Comparison of ENCODE assay signal across 26 mouse cellular contexts in genomic region chr17:5034201-5034600, GRCm38 (mm10). TPM values are rescaled to one million over a fixed set of nuclear protein-coding genes. Genes with fewer than 3 reads are reported as not detected.
DNase-seq lines count a peak whose midpoint lies in the region; ATAC-seq lines count a peak whose summit lies in the region.
"Had no signal": no experiment of that assay in that cellular context is flagged by ENCODE, and none has a peak within 500 bp of the region (broad histone marks: within the 10 kb centered on the region; RNA-seq: fewer than 3 reads in every experiment).

No protein-coding gene starts in this region.

- peaks cover 35% of the 10 kb centered on the region for H3K4me1 ChIP-seq in liver, embryonic 12.5 days
- H3K4me1 ChIP-seq in midbrain, embryonic 14.5 days (ENCODE audit: control insufficient read depth, insufficient read depth, low read length) = 0 out of 2 replicates have a peak, but pooled peaks cover 5% of the 10 kb centered on the region
- H3K4me1 ChIP-seq in midbrain, embryonic 13.5 days (replicated peaks) = peaks cover 40% of the 10 kb centered on the region

- 40% methylated on average over 3 of the region's 3 CpGs for WGBS in liver, embryonic 12.5 days (ENCODE audit: insufficient replicate concordance)
- WGBS in midbrain, embryonic 14.5 days = 85% methylated on average over 3 of the region's 3 CpGs
- WGBS in midbrain, embryonic 13.5 days = 94% methylated on average over 3 of the region's 3 CpGs

- H3K27ac ChIP-seq in liver, embryonic 12.5 days = no peak overlapping the region
- H3K27ac ChIP-seq in midbrain, embryonic 14.5 days (replicated peaks; ENCODE audit: low read depth, low read length) = peak overlapping the region; percentile 13; the same call in 1 of the 2 replicates
- no peak overlapping the region for H3K27ac ChIP-seq in midbrain, embryonic 13.5 days
- H3K27ac ChIP-seq: embryonic facial prominence, embryonic 12.5 days; hindbrain, embryonic 14.5 days; limb, embryonic 12.5 days; lung, embryonic 15.5 days; neural tube, embryonic 13.5 days had no signal

- 0 out of 2 replicates have a peak, but pooled peaks have one; percentile 32 for ATAC-seq in liver, embryonic 12.5 days
- ATAC-seq in midbrain, embryonic 14.5 days (ENCODE audit: low FRiP score, low TSS enrichment) = no peak
- no peak for ATAC-seq in midbrain, embryonic 13.5 days
- ATAC-seq in granulocyte monocyte progenitor cell, adult 5-6 weeks (replicated peaks; ENCODE audit: poor library complexity, severe bottlenecking) = peak; percentile 8; the same call in 1 of the 2 replicates
- ATAC-seq: forebrain, embryonic 14.5 days; intestine, postnatal 0 days had no signal

- H3K9ac ChIP-seq in liver, embryonic 12.5 days = no peak overlapping the region
- H3K9ac ChIP-seq in midbrain, embryonic 14.5 days (replicated peaks; ENCODE audit: low read length) = no peak overlapping the region
- H3K9ac ChIP-seq in midbrain, embryonic 13.5 days (replicated peaks) = no peak overlapping the region
- H3K9ac ChIP-seq: embryonic facial prominence, embryonic 12.5 days; hindbrain, embryonic 14.5 days; limb, embryonic 12.5 days; lung, embryonic 15.5 days; neural tube, embryonic 13.5 days had no signal

- H3K4me3 ChIP-seq in liver, embryonic 12.5 days = no peak overlapping the region
- H3K4me3 ChIP-seq in midbrain, embryonic 14.5 days (replicated peaks; ENCODE audit: low read depth, low read length) = no peak overlapping the region
- no peak overlapping the region for H3K4me3 ChIP-seq in midbrain, embryonic 13.5 days (replicated peaks)
- H3K4me3 ChIP-seq: embryonic facial prominence, embryonic 12.5 days; limb, embryonic 12.5 days; lung, embryonic 15.5 days; neural tube, embryonic 13.5 days had no signal

- H3K36me3 ChIP-seq in liver, embryonic 12.5 days = no peaks in the 10 kb centered on the region
- H3K36me3 ChIP-seq in midbrain, embryonic 14.5 days (ENCODE audit: control insufficient read depth, insufficient read depth, low read length) = no peaks in the 10 kb centered on the region
- H3K36me3 ChIP-seq in midbrain, embryonic 13.5 days = no peaks in the 10 kb centered on the region
- H3K36me3 ChIP-seq: embryonic facial prominence, embryonic 12.5 days; limb, embryonic 12.5 days; lung, embryonic 15.5 days; neural tube, embryonic 13.5 days had no signal

- DNase-seq in liver = no peak
- DNase-seq in midbrain, embryonic 14.5 days = no peak
- DNase-seq in spleen, adult 12 weeks (ENCODE audit: low spot score) = no peak
- DNase-seq: adrenal gland, postnatal 10 days; cerebellum, adult 11 months; cerebellum, adult 9-10 months; cerebellum, postnatal 36 days; embryo, embryonic 11 days; kidney, adult 9 months; kidney, postnatal 14 days; layer of hippocampus, adult 9-11 months; lung, postnatal 36 days; right cerebral cortex, postnatal 4 days had no signal

- H3K27me3 ChIP-seq in liver, embryonic 12.5 days (replicated peaks) = no peaks in the 10 kb centered on the region
- H3K27me3 ChIP-seq in midbrain, embryonic 14.5 days (ENCODE audit: control insufficient read depth, insufficient read depth, low read length) = no peaks in the 10 kb centered on the region
- no peaks in the 10 kb centered on the region for H3K27me3 ChIP-seq in midbrain, embryonic 13.5 days
- H3K27me3 ChIP-seq: CH12.LX; embryonic facial prominence, embryonic 12.5 days; limb, embryonic 12.5 days; lung, embryonic 15.5 days; neural tube, embryonic 13.5 days had no signal

- no peaks in the 10 kb centered on the region for H3K9me3 ChIP-seq in liver, embryonic 12.5 days (replicated peaks)
- H3K9me3 ChIP-seq in midbrain, embryonic 14.5 days (ENCODE audit: control insufficient read depth, low read length) = no peaks in the 10 kb centered on the region
- no peaks in the 10 kb centered on the region for H3K9me3 ChIP-seq in midbrain, embryonic 13.5 days
- H3K9me3 ChIP-seq: embryonic facial prominence, embryonic 12.5 days; limb, embryonic 12.5 days; lung, embryonic 15.5 days; neural tube, embryonic 13.5 days had no signal

- no peak overlapping the region for H3K4me2 ChIP-seq in liver, embryonic 12.5 days
- no peak overlapping the region for H3K4me2 ChIP-seq in midbrain, embryonic 14.5 days (ENCODE audit: low read length)
- H3K4me2 ChIP-seq in midbrain, embryonic 13.5 days (replicated peaks) = no peak overlapping the region
- H3K4me2 ChIP-seq: embryonic facial prominence, embryonic 12.5 days; hindbrain, embryonic 14.5 days; limb, embryonic 12.5 days; liver, embryonic 11.5 days; lung, embryonic 15.5 days; midbrain, embryonic 11.5 days; neural tube, embryonic 13.5 days had no signal

RNA-seq across cellular contexts. Expression of gene Arid1b, which starts 40.1 kb away (rescaled TPM):
- polyA plus RNA-seq in liver, embryonic 12.5 days (2016; fragmentation: Nextera tagmentation; extraction: Ambion mirVana) = 5.5 and 5.9 TPM in 2 replicates
- polyA plus RNA-seq in midbrain, embryonic 14.5 days (2014; fragmentation: Nextera tagmentation; extraction: Ambion mirVana) = 22.8 and 23.8 TPM in 2 replicates
- 14.0 and 14.8 TPM in 2 replicates for polyA plus RNA-seq in midbrain, embryonic 13.5 days (2015; fragmentation: Nextera tagmentation; extraction: Ambion mirVana)
- 39.2 and 51.1 TPM in 2 replicates for total RNA-seq in granulocyte monocyte progenitor cell, adult 5-6 weeks (2014; fragmentation: Nextera tagmentation)
- 24.1 and 29.4 TPM in 2 replicates for total RNA-seq in granulocyte monocyte progenitor cell, adult 5-6 weeks (2017)

Comparison
In these comparisons a context has a peak if more than half of its experiments do, and no peak if none do; other contexts are left out.
1. ATAC-seq: peak in liver, embryonic 12.5 days (single experiment) and granulocyte monocyte progenitor cell, adult 5-6 weeks (single experiment); none in midbrain, embryonic 14.5 days (single experiment) and midbrain, embryonic 13.5 days (single experiment).